Mouse (Mus musculus) midbrain, embryonic 12.5 days (tissue): ENCODE data around the gene Hnrnpr. TPM values are rescaled to one million over a fixed set of nuclear protein-coding genes. Genes with fewer than 3 reads are reported as not detected.

Source experiments
- ATAC-seq: fragments of 200-750 bp; cut with Nextera tagmentation; 2 replicates; pipeline ENCODE4 v1.8.0; 2017; ENCODE audit warnings: low read depth, moderate TSS enrichment, moderate library complexity; ENCODE audit not compliant: low FRiP score
- H3K27ac ChIP-seq: fragments of 300-500 bp; sonication (generic); replicated peaks from 2 replicates; pipeline ENCODE4 v1.5.1; 2016; ENCODE audit warnings: mild to moderate bottlenecking
- H3K27me3 ChIP-seq: fragments of 300-500 bp; sonication (generic); 2 replicates; pipeline ENCODE4 v1.6.1; 2016; ENCODE audit warnings: mild to moderate bottlenecking
- H3K36me3 ChIP-seq: fragments of 300-500 bp; sonication (generic); 2 replicates; pipeline ENCODE4 v1.6.1; 2016
- H3K4me1 ChIP-seq: fragments of 300-500 bp; sonication (generic); 2 replicates; pipeline ENCODE4 v1.6.1; 2016
- H3K4me2 ChIP-seq: fragments of 300-500 bp; sonication (generic); replicated peaks from 2 replicates; pipeline ENCODE4 v1.6.1; 2016; ENCODE audit warnings: mild to moderate bottlenecking, moderate library complexity
- H3K4me3 ChIP-seq: fragments of 300-500 bp; sonication (generic); 2 replicates; pipeline ENCODE4 v1.5.1; 2016; ENCODE audit warnings: mild to moderate bottlenecking
- H3K9ac ChIP-seq: fragments of 300-500 bp; sonication (generic); replicated peaks from 2 replicates; pipeline ENCODE4 v1.6.1; 2016; ENCODE audit warnings: mild to moderate bottlenecking, moderate library complexity
- H3K9me3 ChIP-seq: fragments of 300-500 bp; sonication (generic); 2 replicates; pipeline ENCODE4 v1.6.1; 2016; ENCODE audit warnings: mild to moderate bottlenecking
- WGBS: fragments of 180-500 bp; shearing (Covaris S2); methylation state at CpG from one replicate; pipeline ENCODE4 v1.1.7; 2016; 5-methylcytosine and 5-hydroxymethylcytosine counted together
- polyA plus RNA-seq: library from polyadenylated mRNA; unstranded; fragments of >200 nt; fragmentation: Nextera tagmentation; extraction: Ambion mirVana; gene quantifications from 2 replicates; pipeline ENCODE4 v1.2.1, GENCODE M21; 2016

Gene Hnrnpr
- polyA plus RNA-seq, 1 experiment from 2014 or later = 237 TPM

DNA sequence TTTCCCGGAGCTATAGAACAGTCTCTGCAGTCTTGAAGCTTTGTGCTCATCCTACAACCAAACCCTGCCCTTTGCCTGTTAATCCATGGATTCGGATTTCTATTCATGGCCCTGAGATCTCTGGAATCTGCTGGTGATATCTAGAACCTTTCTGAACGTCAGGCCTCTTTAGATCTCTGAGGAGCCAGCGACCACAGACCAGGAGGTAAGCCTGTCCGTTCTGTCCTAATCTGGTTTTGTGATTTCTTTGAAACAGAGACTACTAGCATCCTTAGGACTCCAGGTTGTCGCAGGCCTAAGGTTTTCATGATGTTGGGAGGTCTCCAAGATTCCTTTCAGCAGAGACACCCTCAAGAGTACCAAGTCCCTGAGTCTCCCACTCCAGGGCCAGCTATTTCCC is 25.9 kb upstream of the Hnrnpr start:
- Histone ChIP-seq H3K9ac (peak overlapping the region; percentile 53), H3K4me1 (peaks cover 47% of the 10 kb centered on the region), H3K27me3 (peaks cover 16% of the 10 kb centered on the region), H3K9me3 (peaks cover 10% of the 10 kb centered on the region; the same call in 1 of the 2 replicates), H3K4me3 (peak overlapping the region; percentile 68), H3K36me3 (peaks cover 20% of the 10 kb centered on the region), H3K4me2 (peak overlapping the region; percentile 71), H3K27ac (peak overlapping the region; percentile 90)
- 31% methylated on average over 6 of the region's 6 CpGs for WGBS
- no peak for ATAC-seq

DNA sequence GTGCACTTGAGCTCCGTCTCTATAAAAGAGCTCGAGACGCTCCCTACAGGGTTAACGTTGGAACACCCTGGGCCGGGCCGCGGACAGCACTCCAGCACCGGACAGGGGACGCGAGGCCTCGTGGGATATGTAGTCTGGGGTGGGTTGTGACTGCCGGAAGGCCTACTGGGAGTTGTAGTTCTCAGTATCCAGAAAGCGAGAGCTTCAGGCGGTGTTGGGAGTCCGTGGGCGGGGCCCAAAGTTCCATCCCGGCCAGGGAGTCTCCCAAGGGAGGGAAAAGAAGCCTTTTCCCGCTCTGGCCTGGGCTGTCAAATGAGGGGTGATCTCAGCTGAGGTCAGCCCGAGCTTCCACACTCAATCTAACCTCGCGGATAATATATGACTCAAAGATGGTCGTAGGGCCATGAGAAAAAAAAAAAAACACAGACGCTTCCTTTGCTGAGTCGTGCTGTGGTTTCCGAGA is 25.4 kb upstream of the Hnrnpr start:
- peak overlapping the region; percentile 90 for H3K27ac ChIP-seq
- H3K4me2 ChIP-seq = peak overlapping the region; percentile 71
- peaks cover 10% of the 10 kb centered on the region; the same call in 1 of the 2 replicates for H3K9me3 ChIP-seq
- peak overlapping the region; percentile 68 for H3K4me3 ChIP-seq
- ATAC-seq = peak; percentile 93
- under 1% methylated on average over 25 of the region's 25 CpGs for WGBS
- peaks cover 52% of the 10 kb centered on the region for H3K4me1 ChIP-seq
- peak overlapping the region; percentile 53 for H3K9ac ChIP-seq
- peaks cover 21% of the 10 kb centered on the region for H3K27me3 ChIP-seq
- peaks cover 24% of the 10 kb centered on the region for H3K36me3 ChIP-seq

DNA sequence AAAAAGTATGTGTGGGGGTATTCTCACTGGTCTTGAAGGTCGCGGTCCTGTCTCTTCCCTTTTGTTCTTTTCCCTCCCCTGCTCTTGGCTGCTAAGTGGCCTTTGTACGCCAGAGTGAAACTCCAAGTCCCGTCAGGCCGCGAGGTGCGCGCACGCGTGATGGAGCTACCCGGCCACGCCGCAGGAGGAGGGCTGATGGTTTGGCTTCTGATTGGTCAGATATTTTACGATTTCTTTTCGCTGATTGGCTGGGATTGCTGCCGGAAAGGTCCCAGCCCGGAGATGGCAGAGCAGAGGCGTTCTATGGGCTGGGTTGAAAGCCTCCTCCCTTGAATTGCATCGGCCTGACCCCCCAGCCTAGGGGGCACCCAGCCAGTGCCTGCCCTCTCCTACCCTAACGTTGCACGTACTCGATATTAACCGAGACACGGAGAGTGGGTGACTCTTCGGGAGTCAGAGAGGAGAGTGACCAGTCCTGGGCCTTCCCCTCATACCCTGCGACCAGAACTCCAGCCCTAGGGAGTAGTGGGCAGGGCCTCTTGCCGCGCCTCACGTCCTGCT is 24.9 kb upstream of the Hnrnpr start:
- Histone ChIP-seq H3K4me1 (peaks cover 56% of the 10 kb centered on the region), H3K9ac (peak overlapping the region; percentile 73), H3K36me3 (peaks cover 30% of the 10 kb centered on the region), H3K27me3 (peaks cover 26% of the 10 kb centered on the region), H3K9me3 (peaks cover 10% of the 10 kb centered on the region; the same call in 1 of the 2 replicates), H3K4me2 (peak overlapping the region; percentile 71), H3K27ac (peak overlapping the region; percentile 90), H3K4me3 (peak overlapping the region; percentile 68)
- under 1% methylated on average over 29 of the region's 29 CpGs for WGBS
- ATAC-seq = peak; percentile 86

DNA sequence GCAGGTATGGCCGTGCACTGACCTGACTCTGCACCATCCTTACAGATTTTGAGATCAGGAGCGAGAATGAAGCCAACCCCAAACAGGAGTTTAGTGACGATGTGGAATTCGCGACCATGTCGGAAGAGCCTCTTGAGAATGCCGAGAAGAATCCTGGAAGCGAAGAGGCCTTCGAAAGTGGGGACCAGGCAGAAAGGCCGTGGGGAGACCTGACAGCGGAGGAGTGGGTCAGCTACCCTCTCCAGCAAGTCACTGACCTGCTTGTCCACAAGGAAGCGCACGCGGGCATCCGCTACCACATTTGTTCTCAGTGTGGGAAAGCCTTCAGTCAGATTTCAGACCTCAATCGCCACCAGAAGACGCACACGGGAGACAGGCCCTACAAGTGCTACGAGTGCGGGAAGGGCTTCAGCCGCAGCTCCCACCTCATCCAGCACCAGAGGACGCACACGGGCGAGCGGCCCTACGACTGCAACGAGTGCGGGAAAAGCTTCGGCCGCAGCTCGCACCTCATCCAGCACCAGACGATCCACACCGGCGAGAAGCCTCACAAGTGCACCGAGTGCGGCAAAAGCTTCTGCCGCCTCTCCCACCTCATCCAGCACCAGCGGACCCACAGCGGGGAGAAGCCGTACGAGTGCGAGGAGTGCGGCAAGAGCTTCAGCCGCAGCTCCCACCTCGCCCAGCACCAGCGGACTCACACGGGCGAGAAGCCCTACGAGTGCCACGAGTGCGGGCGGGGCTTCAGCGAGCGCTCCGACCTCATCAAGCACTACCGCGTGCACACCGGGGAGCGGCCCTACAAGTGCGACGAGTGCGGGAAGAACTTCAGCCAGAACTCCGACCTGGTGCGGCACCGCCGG is 20.6 kb upstream of the Hnrnpr start:
- Histone ChIP-seq H3K9ac (peak overlapping the region; percentile 44; the same call in 1 of the 2 replicates), H3K36me3 (peaks cover 67% of the 10 kb centered on the region), H3K4me2 (peak overlapping the region; percentile 37), H3K9me3 (peaks cover 10% of the 10 kb centered on the region; the same call in 1 of the 2 replicates), H3K4me1 (peaks cover 32% of the 10 kb centered on the region), H3K4me3 (peak overlapping the region; percentile 20), H3K27me3 (peaks cover 26% of the 10 kb centered on the region), H3K27ac (no peak overlapping the region)
- WGBS = 24% methylated on average over 66 of the region's 66 CpGs
- no peak for ATAC-seq

DNA sequence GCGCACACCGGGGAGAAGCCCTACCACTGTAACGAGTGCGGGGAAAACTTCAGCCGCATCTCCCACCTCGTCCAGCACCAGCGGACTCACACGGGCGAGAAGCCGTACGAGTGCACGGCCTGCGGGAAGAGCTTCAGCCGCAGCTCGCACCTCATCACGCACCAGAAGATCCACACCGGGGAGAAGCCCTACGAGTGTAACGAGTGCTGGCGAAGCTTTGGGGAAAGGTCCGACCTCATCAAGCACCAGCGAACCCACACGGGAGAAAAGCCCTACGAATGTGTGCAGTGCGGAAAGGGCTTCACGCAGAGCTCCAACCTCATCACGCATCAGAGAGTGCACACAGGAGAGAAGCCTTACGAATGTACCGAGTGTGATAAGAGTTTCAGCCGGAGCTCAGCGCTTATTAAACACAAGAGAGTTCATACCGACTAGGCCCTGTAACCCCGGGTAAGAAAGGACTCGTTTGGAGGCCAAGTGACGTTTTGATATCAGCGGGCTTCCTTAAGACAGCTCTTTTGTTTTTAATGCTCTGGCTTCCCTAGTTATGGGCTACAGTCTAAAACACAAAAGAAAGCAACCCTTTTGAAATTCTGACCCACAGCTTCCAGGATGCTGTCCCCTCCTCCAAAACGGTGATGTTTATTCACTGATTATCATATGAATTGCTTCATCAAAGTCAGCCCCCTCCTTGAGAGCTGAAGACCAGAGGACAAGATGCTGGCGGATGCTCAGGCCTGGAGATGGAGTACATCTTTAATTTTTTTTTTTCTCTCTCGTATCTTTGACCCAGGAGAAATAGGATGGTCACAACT is 19.8 kb upstream of the Hnrnpr start:
- peaks cover 32% of the 10 kb centered on the region for H3K4me1 ChIP-seq
- H3K36me3 ChIP-seq = peaks cover 69% of the 10 kb centered on the region
- ATAC-seq = no peak
- WGBS = 32% methylated on average over 39 of the region's 39 CpGs
- H3K27me3 ChIP-seq = peaks cover 26% of the 10 kb centered on the region
- H3K4me3 ChIP-seq = peak overlapping the region; percentile 20
- H3K27ac ChIP-seq = no peak overlapping the region
- peak overlapping the region; percentile 44; the same call in 1 of the 2 replicates for H3K9ac ChIP-seq
- H3K9me3 ChIP-seq = peaks cover 10% of the 10 kb centered on the region; the same call in 1 of the 2 replicates
- H3K4me2 ChIP-seq = peak overlapping the region; percentile 37

DNA sequence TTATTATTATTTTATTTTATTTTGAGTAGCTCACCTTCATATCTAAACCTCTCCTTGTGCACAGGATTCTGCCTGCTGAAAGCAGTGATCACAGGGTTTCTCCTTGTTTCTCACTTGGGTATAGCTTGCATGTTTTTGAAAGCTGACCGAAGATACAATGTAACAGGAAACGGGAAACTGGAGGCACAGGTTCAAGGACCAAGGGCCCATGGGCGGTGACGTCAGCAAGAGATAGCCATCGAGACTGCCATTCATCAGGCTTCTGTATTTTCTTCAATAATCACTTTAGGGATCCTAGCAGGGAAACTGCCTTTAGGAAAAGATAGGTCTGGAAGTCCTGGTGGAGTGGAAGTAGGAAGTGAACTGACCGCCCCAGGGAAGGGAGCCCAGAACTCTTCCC is 19.1 kb upstream of the Hnrnpr start:
- Histone ChIP-seq H3K36me3 (peaks cover 71% of the 10 kb centered on the region), H3K4me2 (no peak overlapping the region), H3K4me1 (peaks cover 28% of the 10 kb centered on the region), H3K27ac (no peak overlapping the region), H3K27me3 (peaks cover 26% of the 10 kb centered on the region), H3K4me3 (no peak overlapping the region), H3K9me3 (peaks cover 10% of the 10 kb centered on the region; the same call in 1 of the 2 replicates), H3K9ac (no peak overlapping the region)
- ATAC-seq = no peak
- WGBS = 97% methylated on average over 6 of the region's 6 CpGs

DNA sequence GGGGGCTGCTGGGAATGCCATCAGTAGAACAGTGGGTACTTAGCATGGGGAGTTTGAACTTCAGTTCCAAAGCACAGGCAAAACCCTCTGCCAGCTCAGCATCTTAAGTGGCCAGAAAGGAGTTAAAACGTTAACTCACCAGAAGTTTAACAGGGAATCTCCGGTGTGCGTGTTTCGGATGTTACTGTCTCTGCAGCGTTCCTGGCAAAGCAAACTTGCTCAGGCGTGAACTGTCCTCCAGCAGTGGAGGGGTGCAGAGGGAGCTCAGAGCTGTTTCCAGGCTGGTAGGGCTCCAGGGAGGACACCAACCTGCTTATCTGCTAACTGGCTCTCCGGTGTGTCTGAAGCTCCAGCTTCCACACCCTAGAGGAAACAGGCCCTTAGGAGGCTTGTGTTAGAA is 14.8 kb upstream of the Hnrnpr start:
- 70% methylated on average over 7 of the region's 7 CpGs for WGBS

DNA sequence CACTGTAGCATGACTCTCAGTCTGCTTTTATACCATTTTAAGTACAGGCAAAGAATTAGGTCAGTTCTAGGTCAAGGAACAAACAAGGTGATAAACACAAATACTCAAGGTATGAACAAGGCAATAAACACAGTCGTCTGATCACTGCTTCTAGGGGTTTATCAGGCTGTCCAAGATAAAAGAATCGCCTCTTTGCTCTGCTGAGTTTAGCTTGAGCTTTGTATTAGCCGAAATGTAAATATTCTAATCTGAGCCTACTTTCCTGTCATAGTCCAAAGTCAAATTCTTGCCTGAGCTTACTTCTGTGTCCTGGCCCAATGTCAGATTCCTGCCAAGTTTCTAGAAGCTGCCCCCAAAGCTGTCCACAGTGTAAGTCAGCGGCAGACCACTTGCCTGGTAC is 8.3 kb upstream of the Hnrnpr start:
- Histone ChIP-seq H3K27me3 (no peaks in the 10 kb centered on the region), H3K36me3 (no peaks in the 10 kb centered on the region), H3K27ac (no peak overlapping the region), H3K4me2 (no peak overlapping the region), H3K4me3 (no peak overlapping the region), H3K4me1 (no peaks in the 10 kb centered on the region), H3K9ac (no peak overlapping the region), H3K9me3 (no peaks in the 10 kb centered on the region)
- 80% methylated on average over 4 of the region's 4 CpGs for WGBS
- no peak for ATAC-seq

More for the DNA sequence above, 14.8 kb upstream of the Hnrnpr start:
- Histone ChIP-seq H3K36me3 (peaks cover 41% of the 10 kb centered on the region), H3K27me3 (no peaks in the 10 kb centered on the region; the same call in 1 of the 2 replicates), H3K9ac (no peak overlapping the region), H3K4me3 (no peak overlapping the region), H3K27ac (no peak overlapping the region), H3K4me2 (no peak overlapping the region), H3K4me1 (peaks cover 7% of the 10 kb centered on the region), H3K9me3 (no peaks in the 10 kb centered on the region)
- no peak for ATAC-seq

DNA sequence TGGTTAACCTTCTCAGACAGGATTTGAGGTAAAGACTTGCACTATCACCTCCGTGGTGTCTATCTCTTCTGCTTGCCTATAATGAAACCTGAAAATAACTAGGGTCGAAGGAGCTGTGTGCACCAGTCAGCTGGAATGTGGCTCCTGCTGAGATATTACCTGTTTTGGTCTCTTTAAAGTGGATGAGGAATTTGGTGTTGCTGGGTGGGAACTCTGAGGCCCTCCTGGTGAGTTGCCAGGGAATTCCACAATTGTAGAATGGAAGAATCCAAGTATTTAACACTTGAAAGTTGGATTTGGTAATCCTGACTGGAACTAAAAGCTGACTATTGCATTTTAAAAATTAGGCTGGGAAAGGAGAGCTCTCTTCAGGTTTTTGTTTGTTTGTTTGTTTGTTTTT is 6.6 kb upstream of the Hnrnpr start:
- WGBS = 37% methylated on average over 2 of the region's 2 CpGs
- ATAC-seq = no peak
- no peak overlapping the region for H3K9ac ChIP-seq

DNA sequence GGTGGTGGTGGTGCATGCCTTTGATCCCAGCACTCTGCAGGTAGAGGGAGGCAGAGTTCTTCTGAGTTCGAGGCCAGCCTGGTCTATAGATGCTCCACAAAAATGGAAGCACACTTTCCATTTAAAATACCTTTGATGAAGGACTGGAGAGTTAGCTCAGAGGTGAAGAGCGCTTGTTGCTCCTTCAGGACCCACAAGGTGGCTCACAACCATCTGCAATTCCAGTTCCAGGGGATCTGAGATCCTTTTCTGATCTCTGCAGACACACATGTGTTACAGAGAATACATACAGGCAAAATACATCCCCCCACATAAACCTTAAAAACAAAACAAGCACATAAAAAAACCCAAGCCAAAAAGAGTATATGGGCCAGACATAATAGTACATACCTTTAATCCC is 2.4 kb upstream of the Hnrnpr start:
- H3K27ac ChIP-seq = no peak overlapping the region
- peaks cover 25% of the 10 kb centered on the region for H3K4me1 ChIP-seq
- no peaks in the 10 kb centered on the region for H3K36me3 ChIP-seq
- H3K4me2 ChIP-seq = no peak overlapping the region
- no peaks in the 10 kb centered on the region for H3K27me3 ChIP-seq
- 45% methylated on average over 2 of the region's 2 CpGs for WGBS
- no peak for ATAC-seq
- H3K9ac ChIP-seq = no peak overlapping the region
- H3K4me3 ChIP-seq = no peak overlapping the region
- no peaks in the 10 kb centered on the region for H3K9me3 ChIP-seq

More for the DNA sequence above, 6.6 kb upstream of the Hnrnpr start:
- no peak overlapping the region for H3K4me2 ChIP-seq
- no peaks in the 10 kb centered on the region for H3K27me3 ChIP-seq
- no peak overlapping the region for H3K4me3 ChIP-seq
- H3K9me3 ChIP-seq = no peaks in the 10 kb centered on the region
- peaks cover 4% of the 10 kb centered on the region; the same call in 1 of the 2 replicates for H3K4me1 ChIP-seq
- no peak overlapping the region for H3K27ac ChIP-seq
- no peaks in the 10 kb centered on the region for H3K36me3 ChIP-seq

DNA sequence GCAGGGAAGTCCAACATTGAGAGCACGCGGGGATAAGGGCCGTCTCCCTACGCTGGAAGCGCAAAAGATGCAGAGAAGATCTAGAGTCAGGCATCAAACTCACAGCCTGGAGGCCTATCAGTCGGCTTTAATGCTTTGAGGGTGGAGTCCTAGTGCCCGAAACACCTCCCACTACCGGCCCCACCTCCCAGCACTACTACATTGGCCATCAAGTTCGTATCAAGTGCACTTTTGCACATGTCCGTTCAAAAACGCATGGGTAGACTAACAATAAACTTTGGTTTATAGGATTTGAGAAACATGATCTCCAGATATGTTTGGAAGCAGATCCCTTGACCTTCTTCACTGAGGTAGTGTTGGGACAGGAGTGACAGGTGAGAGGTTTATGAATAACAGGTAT is 962 bp upstream of the Hnrnpr start:
- Histone ChIP-seq H3K9ac (peak overlapping the region; percentile 70; the same call in 1 of the 2 replicates), H3K27me3 (no peaks in the 10 kb centered on the region), H3K27ac (peak overlapping the region; percentile 93), H3K36me3 (no peaks in the 10 kb centered on the region), H3K4me1 (peaks cover 37% of the 10 kb centered on the region), H3K4me2 (peak overlapping the region; percentile 64), H3K9me3 (no peaks in the 10 kb centered on the region), H3K4me3 (peak overlapping the region; percentile 97)
- WGBS = 8% methylated on average over 11 of the region's 11 CpGs
- no peak for ATAC-seq
